Comparison of ENCODE assay signal across 20 mouse cellular contexts in genomic region chr11:117815850-117816249, GRCm38 (mm10). TPM values are rescaled to one million over a fixed set of nuclear protein-coding genes. Genes with fewer than 3 reads are reported as not detected.
DNase-seq lines count a peak whose midpoint lies in the region; ATAC-seq and TF ChIP-seq lines count a peak whose summit lies in the region.
"Not testable (repeated sequence)": the region's sequence is repeated elsewhere in the genome, so short reads cannot be mapped to it uniquely, and the experiment has no call there.
"Had no signal": no experiment of that assay in that cellular context is flagged by ENCODE, and none has a peak within 500 bp of the region (broad histone marks: within the 10 kb centered on the region; RNA-seq: fewer than 3 reads in every experiment).

No protein-coding gene starts in this region.

- not testable (repeated sequence) for H3K9me3 ChIP-seq in liver, embryonic 13.5 days (replicated peaks); lung, embryonic 16.5 days (ENCODE audit: control insufficient read depth, low read length); stomach, postnatal 0 days (ENCODE audit: control insufficient read depth, low read length)

- H3K4me3 ChIP-seq in bone marrow, adult 2 months (replicated peaks; ENCODE audit: control insufficient read depth, low read depth, low read length) = peak overlapping the region; percentile 8
- not testable (repeated sequence) for H3K4me3 ChIP-seq in liver, embryonic 13.5 days (replicated peaks); lung, embryonic 16.5 days (ENCODE audit: low read length); stomach, postnatal 0 days (ENCODE audit: low read depth, low read length)

- peak; percentile 24 for DNase-seq in A20 (ENCODE audit: low read depth, low spot score)
- DNase-seq in gastrocnemius, adult 18-20 months (ENCODE audit: low spot score) = peak; percentile 51
- peak; percentile 93 for DNase-seq in heart, adult 11 months
- DNase-seq in kidney, postnatal 10 days = peak; percentile 34
- not testable (repeated sequence) for DNase-seq in liver, embryonic 13.5 days; stomach, postnatal 0 days (ENCODE audit: low spot score)

- not testable (repeated sequence) for TF ChIP-seq POLR2A in bone marrow, adult 2 months (IDR thresholded peaks at IDR 0.05; ENCODE audit: borderline replicate concordance, control insufficient read depth, low read depth, low read length)

- peaks cover 98% of the 10 kb centered on the region for H3K36me3 ChIP-seq in liver, embryonic 13.5 days
- peaks cover 39% of the 10 kb centered on the region for H3K36me3 ChIP-seq in lung, embryonic 16.5 days (ENCODE audit: control insufficient read depth, insufficient read depth, low read length)
- not testable (repeated sequence) for H3K36me3 ChIP-seq in stomach, postnatal 0 days (ENCODE audit: control insufficient read depth, insufficient read depth, low read length)

- peak; percentile 1; the same call in 1 of the 2 replicates for ATAC-seq in liver, embryonic 13.5 days (ENCODE audit: low read depth)
- ATAC-seq in lung, embryonic 16.5 days (ENCODE audit: low read depth) = peak; percentile 24
- not testable (repeated sequence) for ATAC-seq in stomach, postnatal 0 days (ENCODE audit: low FRiP score, low TSS enrichment)

- H3K9ac ChIP-seq in liver, embryonic 13.5 days; lung, embryonic 16.5 days (ENCODE audit: low read length); stomach, postnatal 0 days (ENCODE audit: low read length): not testable (repeated sequence)

- H3K27ac ChIP-seq in bone marrow, adult 2 months (ENCODE audit: control insufficient read depth, insufficient read depth, low read depth, low read length, poor library complexity) = peak overlapping the region; percentile 66
- peak overlapping the region; percentile 87 for H3K27ac ChIP-seq in liver, embryonic 13.5 days
- not testable (repeated sequence) for H3K27ac ChIP-seq in lung, embryonic 16.5 days (ENCODE audit: low read length)
- H3K27ac ChIP-seq in stomach, postnatal 0 days (replicated peaks) = peak overlapping the region; percentile 13; the same call in 1 of the 2 replicates

- peaks cover 11% of the 10 kb centered on the region for H3K4me1 ChIP-seq in bone marrow, adult 2 months (ENCODE audit: control insufficient read depth, insufficient read depth, low read length)
- H3K4me1 ChIP-seq in liver, embryonic 13.5 days (replicated peaks) = peaks cover 85% of the 10 kb centered on the region
- H3K4me1 ChIP-seq in lung, embryonic 16.5 days (replicated peaks; ENCODE audit: control insufficient read depth, insufficient read depth, low read length); stomach, postnatal 0 days (replicated peaks; ENCODE audit: control insufficient read depth, insufficient read depth): not testable (repeated sequence)

- TF ChIP-seq CTCF in bone marrow, adult 2 months (IDR thresholded peaks at IDR 0.05; ENCODE audit: control insufficient read depth, insufficient read depth, low read length); stomach, postnatal 0 days (IDR thresholded peaks at IDR 0.05; ENCODE audit: low read depth): not testable (repeated sequence)

- H3K4me2 ChIP-seq in liver, embryonic 13.5 days; lung, embryonic 16.5 days (ENCODE audit: low read depth, low read length); stomach, postnatal 0 days (replicated peaks; ENCODE audit: low read depth): not testable (repeated sequence)

- H3K27me3 ChIP-seq in liver, embryonic 13.5 days; lung, embryonic 16.5 days (ENCODE audit: control insufficient read depth, insufficient read depth, low read depth, low read length); stomach, postnatal 0 days (ENCODE audit: control insufficient read depth, insufficient read depth, low read length): not testable (repeated sequence)

- TF ChIP-seq EP300 in stomach, postnatal 0 days (optimal IDR thresholded peaks at IDR 0.05) = not testable (repeated sequence)

- 83% methylated on average over 9 of the region's 9 CpGs for WGBS in bone marrow, adult 2 months
- 80% methylated on average over 9 of the region's 9 CpGs for WGBS in liver, embryonic 13.5 days (ENCODE audit: insufficient replicate concordance)
- 75% methylated on average over 9 of the region's 9 CpGs for WGBS in lung, embryonic 16.5 days
- WGBS in stomach, postnatal 0 days = 66% methylated on average over 9 of the region's 9 CpGs

RNA-seq across cellular contexts. Expression of gene Gm20708, which starts 6.4 kb away (rescaled TPM):
- 9.5 and 12.3 TPM in 2 replicates for polyA plus RNA-seq in bone marrow, adult 2 months (2011; ENCODE audit: insufficient read depth, insufficient read length, low replicate concordance, missing spikeins)
- total RNA-seq in gastrocnemius, adult 18-20 months (2021) = under 1 TPM; 0.47 to 0.68 TPM
- polyA plus RNA-seq in liver, embryonic 13.5 days (2015; fragmentation: Nextera tagmentation; extraction: Ambion mirVana) = 0.30 TPM in 1 of 2 replicates, not detected in the other
- 0.13 and 0.14 TPM in 2 replicates for polyA plus RNA-seq in lung, embryonic 16.5 days (2015; fragmentation: Nextera tagmentation; extraction: Ambion mirVana)
- polyA plus RNA-seq in stomach, postnatal 0 days (2015; fragmentation: Nextera tagmentation; extraction: Ambion mirVana) = 0.18 and 0.24 TPM in 2 replicates

RNA-seq across cellular contexts. Expression of gene Syngr2, which starts 6.4 kb away (rescaled TPM):
- polyA plus RNA-seq in bone marrow, adult 2 months (2011; ENCODE audit: insufficient read depth, insufficient read length, low replicate concordance, missing spikeins) = 56.0 and 120 TPM in 2 replicates
- 100 to 1,000 TPM; 182 to 192 TPM for total RNA-seq in gastrocnemius, adult 18-20 months (2021)
- 50.5 and 55.3 TPM in 2 replicates for polyA plus RNA-seq in liver, embryonic 13.5 days (2015; fragmentation: Nextera tagmentation; extraction: Ambion mirVana)
- 79.5 and 87.7 TPM in 2 replicates for polyA plus RNA-seq in lung, embryonic 16.5 days (2015; fragmentation: Nextera tagmentation; extraction: Ambion mirVana)
- 165 and 183 TPM in 2 replicates for polyA plus RNA-seq in stomach, postnatal 0 days (2015; fragmentation: Nextera tagmentation; extraction: Ambion mirVana)

RNA-seq across cellular contexts. Expression of gene Afmid, which starts 9.9 kb away (rescaled TPM):
- polyA plus RNA-seq in bone marrow, adult 2 months (2011; ENCODE audit: insufficient read depth, insufficient read length, low replicate concordance, missing spikeins) = 16.9 and 21.8 TPM in 2 replicates
- 1 to 10 TPM; 2.8 to 4.5 TPM for total RNA-seq in gastrocnemius, adult 18-20 months (2021)
- 7.8 and 8.8 TPM in 2 replicates for polyA plus RNA-seq in liver, embryonic 13.5 days (2015; fragmentation: Nextera tagmentation; extraction: Ambion mirVana)
- 4.9 and 5.4 TPM in 2 replicates for polyA plus RNA-seq in lung, embryonic 16.5 days (2015; fragmentation: Nextera tagmentation; extraction: Ambion mirVana)
- 5.7 and 7.7 TPM in 2 replicates for polyA plus RNA-seq in stomach, postnatal 0 days (2015; fragmentation: Nextera tagmentation; extraction: Ambion mirVana)

RNA-seq across cellular contexts. Expression of gene Tk1, which starts 10.0 kb away (rescaled TPM):
- 145 and 156 TPM in 2 replicates for polyA plus RNA-seq in bone marrow, adult 2 months (2011; ENCODE audit: insufficient read depth, insufficient read length, low replicate concordance, missing spikeins)
- 1 to 10 TPM; 3.0 to 4.7 TPM for total RNA-seq in gastrocnemius, adult 18-20 months (2021)
- polyA plus RNA-seq in liver, embryonic 13.5 days (2015; fragmentation: Nextera tagmentation; extraction: Ambion mirVana) = 150 TPM in 2 replicates
- polyA plus RNA-seq in lung, embryonic 16.5 days (2015; fragmentation: Nextera tagmentation; extraction: Ambion mirVana) = 130 and 131 TPM in 2 replicates
- 47.1 and 58.0 TPM in 2 replicates for polyA plus RNA-seq in stomach, postnatal 0 days (2015; fragmentation: Nextera tagmentation; extraction: Ambion mirVana)

RNA-seq across cellular contexts. Expression of gene 6030468B19Rik, which starts 18.4 kb away (rescaled TPM):
- polyA plus RNA-seq in bone marrow, adult 2 months (2011; ENCODE audit: insufficient read depth, insufficient read length, low replicate concordance, missing spikeins) = 13.5 and 16.7 TPM in 2 replicates
- total RNA-seq in gastrocnemius, adult 18-20 months (2021) = not detected
- 78.8 and 85.7 TPM in 2 replicates for polyA plus RNA-seq in liver, embryonic 13.5 days (2015; fragmentation: Nextera tagmentation; extraction: Ambion mirVana)
- 0.14 and 1.4 TPM in 2 replicates for polyA plus RNA-seq in lung, embryonic 16.5 days (2015; fragmentation: Nextera tagmentation; extraction: Ambion mirVana)
- polyA plus RNA-seq in stomach, postnatal 0 days (2015; fragmentation: Nextera tagmentation; extraction: Ambion mirVana) = 0.12 TPM in 1 of 2 replicates, not detected in the other
- total RNA-seq: adrenal gland, adult 8-10 months; adrenal gland, postnatal 25 days; forebrain, postnatal 0 days; gastrocnemius, postnatal 14 days; heart, adult 8-10 months; heart, postnatal 10 days; heart, postnatal 36 days had no signal
- polyA plus RNA-seq: cerebellum, adult 2 months; forebrain, embryonic 14.5 days; forebrain, postnatal 0 days; gonadal fat pad, adult 2 months; hindbrain, embryonic 13.5 days; hindbrain, embryonic 16.5 days had no signal
